Mouse (Mus musculus): ENCODE data around the gene Olfr76.

DNA sequence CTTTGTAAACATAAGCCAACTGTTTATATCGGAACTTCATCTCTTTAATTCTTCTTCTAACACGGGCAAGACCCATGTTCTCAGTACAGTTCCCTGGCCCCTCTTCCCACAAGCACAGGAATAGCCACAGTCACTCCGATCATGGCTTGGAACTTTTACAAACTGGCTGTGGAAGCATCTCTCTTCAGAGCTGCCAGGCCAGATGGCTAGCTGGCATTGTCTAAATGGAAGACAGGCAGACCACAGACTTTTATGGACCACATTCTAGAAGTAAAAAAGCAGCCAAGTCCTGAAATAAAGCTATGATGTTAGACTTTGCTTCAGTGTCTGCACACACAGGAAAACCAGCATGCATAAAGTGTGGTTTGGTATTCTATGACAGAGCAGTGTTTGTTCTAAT is 22.4 kb upstream of the Olfr76 start:
- TF ChIP-seq POLR2A (IDR thresholded peaks at IDR 0.05; ENCODE audit: low read depth, low read length): no peak
- TF ChIP-seq CTCF (conservative IDR thresholded peaks at IDR 0.05; ENCODE audit: insufficient read depth, insufficient read length, low read depth, low read length): no peak
